Mouse (Mus musculus) CD8-positive naive resting alpha-beta T cell, adult 2 months (primary cell): Measurements from ENCODE around the gene Ccni.

ENCODE experiments used
- DNase-seq, 2 experiments: peaks; one replicate each; pipeline ENCODE4 v3.0.0; 2022; ENCODE audit warnings: low read depth in 2 of 2, low spot score in 2 of 2

The Ccni gene

GRCm38 (mm10) chr5:93206109-93207005 lies at the start of gene Ccni, which contains the start of gene 2010109A12Rik:
TSS of gene Ccni (minus strand) at chr5:93206495.
TSS of gene 2010109A12Rik (plus strand) at chr5:93206518.
- peak; percentile 92 to 96 for DNase-seq

GRCm38 (mm10) chr5:93255759-93256265 lies 49.5 kb upstream of the Ccni start:
- no peak for DNase-seq

GRCm38 (mm10) chr5:93251001-93251760 lies 44.9 kb upstream of the Ccni start:
- no peak for DNase-seq

- no peak for DNase-seq
These were observed 43.8 kb upstream of the Ccni start for GRCm38 (mm10) chr5:93249940-93250578.

- no peak for DNase-seq
These were observed 39.0 kb upstream of the Ccni start for GRCm38 (mm10) chr5:93245280-93245679.

GRCm38 (mm10) chr5:93239590-93240544 lies 33.6 kb upstream of the Ccni start:
- peak; percentile 20 to 42 for DNase-seq

GRCm38 (mm10) chr5:93236541-93236940 lies 30.2 kb upstream of the Ccni start:
- no peak for DNase-seq

GRCm38 (mm10) chr5:93235888-93236287 lies 29.6 kb upstream of the Ccni start:
- DNase-seq = no peak

- no peak for DNase-seq
These were observed 28.3 kb upstream of the Ccni start for GRCm38 (mm10) chr5:93234605-93235004.

GRCm38 (mm10) chr5:93234130-93234529 lies 27.8 kb upstream of the Ccni start:
- DNase-seq = no peak

GRCm38 (mm10) chr5:93232838-93233237 lies 26.5 kb upstream of the Ccni start:
- DNase-seq = no peak

- DNase-seq = no peak
These were observed 25.4 kb upstream of the Ccni start for GRCm38 (mm10) chr5:93231721-93232120.

- DNase-seq = no peak
These were observed 23.2 kb upstream of the Ccni start for GRCm38 (mm10) chr5:93229527-93229926.

- DNase-seq = no peak
These were observed 20.9 kb upstream of the Ccni start for GRCm38 (mm10) chr5:93227157-93227556.

- no peak for DNase-seq
These were observed 18.3 kb upstream of the Ccni start for GRCm38 (mm10) chr5:93224549-93224948.

GRCm38 (mm10) chr5:93221661-93222060 lies 15.4 kb upstream of the Ccni start:
- DNase-seq = no peak

- no peak for DNase-seq
These were observed 12.1 kb upstream of the Ccni start for GRCm38 (mm10) chr5:93218375-93218774.

GRCm38 (mm10) chr5:93207555-93207954 lies 1.3 kb upstream of the Ccni start:
- no peak for DNase-seq

- DNase-seq = no peak
These were observed 682 bp upstream of the Ccni start for GRCm38 (mm10) chr5:93207006-93207348.

GRCm38 (mm10) chr5:93205371-93206108 lies 755 bp downstream of the Ccni start:
- peak; percentile 56 to 58 for DNase-seq
